Mouse (Mus musculus) layer of hippocampus, adult 2 months (tissue): ENCODE measurements at regions not wholly inside any gene's neighbourhood (a gene's known extent, or its start where the extent isn't known, plus 50 kb on each side); places are given as distances from the start of the nearest gene placed in this dataset.

Experiments
- DNase-seq, 2 experiments: peaks; one replicate each; pipeline ENCODE4 v3.0.0; 2022; ENCODE audit warnings: low spot score in 2 of 2
- H3K27ac ChIP-seq: fragments of 200-600 bp; 2 replicates; pipeline ENCODE4 v1.8.1; 2022
- H3K4me3 ChIP-seq: fragments of 200-600 bp; 2 replicates; pipeline ENCODE4 v1.8.1; 2022; ENCODE audit warnings: mild to moderate bottlenecking
- CTCF ChIP-seq: fragments of 200-600 bp; conservative IDR thresholded peaks from 2 replicates; pipeline ENCODE4 v1.8.1; 2022; ENCODE audit warnings: antibody characterized with exemption, mild to moderate bottlenecking, moderate library complexity

DNA sequence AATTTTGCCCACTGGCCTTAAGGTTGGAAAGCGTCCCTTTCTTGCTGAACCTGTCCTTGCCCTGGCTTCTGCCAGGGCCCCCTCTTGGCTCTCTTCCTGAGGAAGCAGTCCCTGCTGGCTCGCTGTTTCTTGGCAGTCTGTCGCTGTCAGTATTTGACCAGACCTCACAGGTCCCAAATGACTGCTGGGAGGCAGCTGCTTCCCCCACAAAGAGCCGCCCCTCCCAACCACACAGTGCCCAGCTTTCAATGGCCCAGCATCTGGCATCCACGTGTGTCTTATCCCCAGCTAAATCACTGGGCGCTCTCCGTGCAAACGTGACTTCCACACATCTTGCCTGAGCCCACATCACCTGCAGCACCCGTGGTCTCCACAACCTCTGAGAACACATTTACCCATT lies 345.3 kb downstream of the Bcor start:
- TF ChIP-seq CTCF: no peak
- H3K27ac ChIP-seq: no peak overlapping the region
- H3K4me3 ChIP-seq: no peak overlapping the region
- DNase-seq: no peak

DNA sequence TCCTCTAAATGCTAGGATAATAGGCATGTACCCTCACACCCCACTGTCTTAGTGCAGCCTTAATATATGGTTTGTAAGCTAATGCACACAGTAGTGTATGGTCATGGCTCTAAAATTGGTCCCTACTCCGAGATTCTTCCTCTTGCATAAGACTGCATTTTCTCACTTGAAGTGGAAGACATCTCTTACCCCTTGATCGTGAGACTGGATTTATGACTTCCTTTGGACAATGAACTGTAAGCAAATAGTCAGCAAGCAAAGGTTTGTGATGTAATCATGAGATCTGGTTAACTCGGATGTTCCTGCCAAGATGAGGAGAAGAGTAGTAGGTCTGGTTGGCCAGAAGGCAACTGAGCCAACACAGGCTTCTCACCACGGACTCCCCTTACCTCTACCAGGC lies 344.3 kb downstream of the Bcor start:
- no peak for DNase-seq
- H3K4me3 ChIP-seq: no peak overlapping the region

DNA sequence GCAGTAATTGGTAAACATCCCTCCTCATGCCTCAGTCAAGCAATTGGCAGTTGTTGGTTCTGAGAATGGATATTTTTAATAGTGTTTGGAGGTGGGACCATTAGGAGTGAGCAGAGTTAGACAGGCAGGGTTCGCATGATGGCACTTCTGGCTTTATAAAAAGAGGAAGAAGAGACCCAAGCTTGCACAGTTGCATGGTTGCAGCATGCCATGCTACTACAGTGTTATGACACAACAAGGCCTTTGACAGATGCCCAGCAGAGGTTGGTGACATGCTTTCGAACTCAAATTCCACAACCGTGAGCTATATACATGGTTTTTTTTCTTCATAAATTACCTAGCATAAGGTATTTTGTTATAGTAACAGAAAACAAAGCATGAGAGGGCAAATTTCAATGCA lies 341.5 kb downstream of the Bcor start:
- no peak for TF ChIP-seq CTCF
- no peak for DNase-seq
- Histone ChIP-seq H3K4me3 (no peak overlapping the region), H3K27ac (no peak overlapping the region)

More for the DNA sequence above, 344.3 kb downstream of the Bcor start:
- no peak for TF ChIP-seq CTCF
- no peak overlapping the region for H3K27ac ChIP-seq

DNA sequence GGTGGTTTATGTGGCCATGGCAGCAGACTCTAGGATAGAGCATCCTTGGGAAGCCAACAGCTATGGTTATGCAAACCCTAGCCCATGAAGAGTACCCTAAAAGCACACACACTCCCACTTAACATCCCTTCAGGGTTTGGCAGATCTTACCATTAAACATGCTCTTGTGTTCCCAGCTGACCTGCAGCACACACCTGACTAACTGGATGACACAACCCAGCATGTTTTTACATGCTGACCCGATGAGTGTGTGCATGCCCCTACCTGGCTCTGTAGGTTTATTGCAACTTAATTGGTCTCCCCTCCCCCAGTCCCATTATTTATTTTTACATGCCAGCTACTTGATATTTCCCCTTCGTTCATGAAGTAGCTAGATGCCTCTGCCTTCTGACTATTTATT lies 339.0 kb downstream of the Bcor start:
- TF ChIP-seq CTCF: no peak
- DNase-seq: no peak
- Histone ChIP-seq H3K4me3 (no peak overlapping the region), H3K27ac (no peak overlapping the region)

DNA sequence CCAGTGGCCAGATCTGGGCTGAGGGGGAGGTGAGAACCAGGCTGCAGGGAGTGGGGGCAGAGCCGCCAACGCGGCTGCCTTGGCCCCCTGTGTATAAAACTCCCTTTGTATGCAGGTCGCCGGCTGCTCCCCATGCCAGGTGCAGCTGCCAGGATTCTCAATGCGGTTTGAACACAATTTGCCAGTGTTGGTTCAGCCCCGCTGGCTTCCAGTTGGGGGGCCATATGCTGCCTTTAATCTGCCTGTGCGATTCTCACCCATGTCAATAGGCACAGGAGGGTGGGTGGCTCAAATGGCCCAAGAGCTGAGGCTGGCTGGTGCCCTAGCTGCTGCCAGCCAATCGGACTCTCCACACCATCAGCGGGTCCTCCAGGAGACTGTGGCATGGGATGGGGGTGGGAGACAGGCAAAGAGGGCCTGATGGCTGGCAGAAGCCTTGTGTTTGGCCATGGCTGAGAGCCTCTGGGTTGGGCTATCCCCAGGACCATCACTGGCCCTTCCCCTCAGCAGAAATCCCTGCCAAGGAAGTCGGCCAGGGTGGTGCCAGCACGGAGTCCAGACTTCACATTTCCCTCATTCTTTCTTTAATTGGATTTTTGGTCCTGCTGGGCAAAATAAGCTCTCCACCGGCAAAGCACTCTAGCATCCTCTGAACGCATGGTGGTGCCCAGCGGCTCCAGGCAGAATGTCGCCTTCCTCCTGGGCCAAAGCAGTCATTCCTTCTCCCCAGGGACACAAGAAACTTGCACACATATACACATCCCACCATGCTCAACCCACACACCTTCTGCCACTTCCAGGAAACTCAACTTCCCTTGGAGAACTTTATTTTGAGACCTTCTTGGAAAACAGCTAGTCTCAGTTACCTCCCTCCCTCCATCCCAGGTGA lies 338.0 kb downstream of the Bcor start:
- no peak overlapping the region for H3K4me3 ChIP-seq
- TF ChIP-seq CTCF: peak; percentile 25
- H3K27ac ChIP-seq: no peak overlapping the region
- DNase-seq: peak; percentile 28 to 52

DNA sequence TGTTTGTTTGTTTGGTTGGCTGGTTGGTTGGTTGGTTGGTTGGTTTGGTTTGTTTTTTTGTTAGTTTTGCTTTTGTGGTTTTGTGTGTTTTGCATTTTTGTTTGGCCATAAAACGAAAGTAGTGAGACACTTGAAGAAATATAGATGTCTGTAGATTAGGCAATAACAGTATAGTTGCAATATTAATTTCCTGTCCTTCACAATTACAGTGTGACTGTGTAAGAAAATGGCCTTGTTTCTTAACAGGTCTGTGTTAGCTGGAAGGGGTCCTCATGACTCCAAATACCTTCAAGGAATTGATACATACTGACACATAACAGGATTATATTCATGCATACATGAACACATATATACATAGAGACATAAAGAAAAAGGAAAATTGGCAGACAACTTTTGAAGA lies 334.2 kb downstream of the Bcor start:
- no peak overlapping the region for H3K4me3 ChIP-seq
- TF ChIP-seq CTCF: no peak
- H3K27ac ChIP-seq: no peak overlapping the region
- no peak for DNase-seq

DNA sequence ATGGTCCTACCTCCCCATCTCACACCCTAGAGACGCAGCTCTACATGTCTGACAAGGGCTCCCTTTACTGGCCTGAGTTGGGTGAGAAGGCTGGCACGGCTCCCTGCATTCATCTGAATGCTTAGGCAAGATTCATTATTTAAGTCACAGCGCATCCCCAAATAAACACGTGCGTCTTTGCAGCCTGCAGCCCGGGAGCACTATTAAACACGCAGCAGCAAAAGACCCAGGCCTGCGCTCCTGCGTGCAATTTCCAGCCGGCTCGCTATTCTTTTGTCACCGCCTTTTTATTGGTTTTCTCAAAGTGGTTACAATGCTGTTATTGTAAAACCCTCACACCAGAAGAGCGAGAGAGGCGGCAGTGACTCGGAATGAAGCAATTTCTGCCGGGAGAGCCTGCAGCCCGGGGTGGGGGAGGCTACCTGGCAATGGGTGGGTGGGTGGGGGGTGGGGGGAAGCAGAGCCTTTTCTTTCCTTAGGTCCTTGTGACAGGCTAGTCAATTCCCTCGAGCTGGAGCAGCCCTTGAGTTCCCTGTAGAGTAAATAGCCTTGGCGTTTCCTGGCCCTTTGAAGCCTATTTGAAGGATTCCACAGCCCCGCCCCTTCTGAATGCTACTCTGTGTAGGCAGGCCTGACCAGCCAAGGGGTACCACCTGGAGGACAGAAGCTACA lies 333.3 kb downstream of the Bcor start:
- DNase-seq: no peak
- H3K27ac ChIP-seq: no peak overlapping the region
- no peak overlapping the region for H3K4me3 ChIP-seq
- no peak for TF ChIP-seq CTCF

DNA sequence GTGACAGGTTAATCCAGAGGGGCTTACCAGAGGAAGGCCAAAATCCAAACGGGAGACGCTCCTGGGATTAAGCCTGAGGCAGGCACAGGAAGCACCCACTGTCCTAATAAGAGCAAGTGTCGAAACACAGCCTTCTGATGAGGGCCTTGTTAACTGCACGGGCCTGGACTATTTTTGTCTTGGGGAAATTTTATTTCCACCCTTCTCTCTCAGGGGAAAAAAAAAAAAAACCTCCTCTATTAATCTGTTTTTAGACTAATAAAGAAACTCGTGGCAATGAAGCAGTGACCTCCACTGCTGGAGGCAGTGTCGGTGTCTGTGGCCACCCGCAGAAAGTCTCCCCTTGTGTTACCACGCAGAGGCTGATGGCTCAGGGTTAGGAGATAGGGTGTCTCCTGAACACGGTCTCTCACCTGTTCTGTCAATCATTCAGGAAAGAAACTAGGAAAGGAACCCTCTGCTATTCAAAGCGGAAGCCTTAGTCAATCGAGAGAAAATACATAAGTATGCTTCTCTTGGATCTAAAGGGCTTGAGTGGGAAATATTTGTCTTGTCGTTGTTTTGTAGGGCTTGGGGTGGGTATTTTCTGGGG lies 330.6 kb downstream of the Bcor start:
- no peak overlapping the region for H3K27ac ChIP-seq
- no peak for TF ChIP-seq CTCF
- no peak for DNase-seq
- no peak overlapping the region for H3K4me3 ChIP-seq

DNA sequence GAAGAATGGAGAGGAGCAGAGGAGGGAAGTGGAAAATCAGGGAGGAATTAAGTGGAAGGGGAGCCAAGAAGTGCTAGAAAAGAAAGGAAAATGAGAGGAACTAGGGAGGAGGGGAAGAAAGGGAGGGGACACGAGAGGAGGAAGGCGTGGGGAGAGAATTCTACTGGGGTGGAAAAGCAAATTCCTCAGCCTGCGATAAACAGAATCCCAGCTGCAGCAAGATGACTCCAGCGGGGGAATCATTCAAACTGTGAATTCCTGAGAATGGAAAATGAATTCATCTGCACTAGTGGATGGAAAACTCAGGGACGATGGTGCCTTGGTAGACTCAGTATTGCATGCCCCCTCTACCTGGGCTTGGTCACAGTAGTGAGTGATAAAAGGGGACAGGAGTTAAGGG lies 322.6 kb downstream of the Bcor start:
- H3K4me3 ChIP-seq: no peak overlapping the region
- H3K27ac ChIP-seq: no peak overlapping the region
- TF ChIP-seq CTCF: no peak
- DNase-seq: no peak

DNA sequence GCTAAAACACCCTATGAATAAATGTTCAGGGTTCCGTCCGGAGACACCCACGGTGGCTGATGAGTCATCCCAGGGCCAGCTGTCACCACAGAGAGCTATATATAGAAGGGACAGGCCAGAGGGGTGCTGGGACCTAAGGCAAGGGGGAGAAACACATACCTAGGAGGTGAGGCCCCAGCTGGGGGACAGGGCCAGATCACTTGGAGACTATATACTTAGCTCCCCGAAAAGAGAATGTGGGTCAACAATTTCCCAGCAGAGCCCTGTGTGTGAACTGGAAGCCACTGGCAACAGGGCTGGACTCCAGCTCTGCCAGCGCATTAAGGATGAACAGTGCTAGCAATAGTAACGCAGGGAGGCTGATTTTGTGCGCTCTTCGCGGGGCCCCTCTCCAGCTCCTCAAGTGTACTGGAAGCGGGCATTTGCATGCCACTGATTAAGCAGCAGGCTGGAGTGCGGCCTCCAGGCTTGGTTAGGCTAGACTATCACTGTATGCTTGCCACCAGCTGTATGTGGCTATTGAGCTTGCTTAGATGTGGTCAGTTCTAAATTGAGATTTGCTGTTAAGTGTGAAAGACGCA lies 320.4 kb downstream of the Bcor start:
- peak; percentile 7 to 15 for DNase-seq
- Histone ChIP-seq H3K4me3 (no peak overlapping the region), H3K27ac (no peak overlapping the region)
- no peak for TF ChIP-seq CTCF

DNA sequence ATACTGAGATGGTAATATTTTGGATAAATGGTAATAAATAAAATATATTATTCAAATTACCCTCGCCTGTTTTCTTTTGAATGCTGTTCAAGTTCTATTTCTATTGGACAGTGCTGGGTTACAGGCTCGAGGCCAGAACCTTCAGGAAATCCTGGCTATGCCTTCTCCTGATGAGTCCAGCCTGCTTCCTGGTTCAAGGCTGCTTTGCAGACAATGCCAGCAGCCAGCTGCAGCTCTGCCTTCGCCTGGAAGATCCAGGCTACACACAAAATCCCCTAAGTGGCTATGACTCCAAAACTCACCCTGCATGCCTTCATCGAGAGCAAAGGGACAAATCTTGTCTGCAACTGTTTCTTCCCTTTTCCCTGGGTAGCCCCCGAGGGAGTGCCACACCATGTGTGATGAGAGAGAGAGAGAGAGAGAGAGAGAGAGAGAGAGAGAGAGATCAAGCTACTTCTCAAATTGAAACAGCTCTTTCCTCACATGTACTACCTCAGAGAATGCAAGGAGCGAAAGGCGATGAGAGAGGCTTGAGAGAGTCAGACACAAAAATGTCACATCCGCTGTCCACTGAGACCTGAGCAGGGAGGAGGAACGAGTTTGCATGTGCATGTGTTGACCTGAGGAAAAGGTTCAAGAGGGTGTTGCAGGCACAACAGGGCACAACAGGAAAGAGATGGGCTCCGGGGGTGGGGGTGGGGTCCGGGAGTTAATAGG lies 319.7 kb downstream of the Bcor start:
- no peak for TF ChIP-seq CTCF
- DNase-seq: no peak
- Histone ChIP-seq H3K4me3 (no peak overlapping the region), H3K27ac (no peak overlapping the region)

DNA sequence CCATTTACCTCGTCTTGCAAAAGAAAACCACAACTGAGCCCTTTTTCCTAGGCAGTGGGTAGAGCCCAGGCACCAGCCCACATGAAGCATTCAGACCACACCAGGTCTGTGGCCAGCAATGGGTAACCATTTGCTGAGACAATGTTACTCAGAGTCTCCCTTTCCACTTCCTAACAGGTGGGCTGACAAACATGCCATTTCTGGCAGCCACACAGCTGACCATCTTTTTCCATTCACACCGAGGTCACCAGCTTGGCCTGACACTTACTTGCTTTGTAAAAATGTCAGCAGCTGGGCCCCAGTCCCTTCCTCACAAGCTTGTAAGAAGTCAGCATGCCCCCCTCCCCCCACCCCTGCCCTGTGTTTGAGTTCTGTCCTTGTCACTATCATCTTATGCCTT lies 314.6 kb downstream of the Bcor start:
- H3K27ac ChIP-seq: no peak overlapping the region
- no peak for TF ChIP-seq CTCF
- H3K4me3 ChIP-seq: no peak overlapping the region
- no peak for DNase-seq

DNA sequence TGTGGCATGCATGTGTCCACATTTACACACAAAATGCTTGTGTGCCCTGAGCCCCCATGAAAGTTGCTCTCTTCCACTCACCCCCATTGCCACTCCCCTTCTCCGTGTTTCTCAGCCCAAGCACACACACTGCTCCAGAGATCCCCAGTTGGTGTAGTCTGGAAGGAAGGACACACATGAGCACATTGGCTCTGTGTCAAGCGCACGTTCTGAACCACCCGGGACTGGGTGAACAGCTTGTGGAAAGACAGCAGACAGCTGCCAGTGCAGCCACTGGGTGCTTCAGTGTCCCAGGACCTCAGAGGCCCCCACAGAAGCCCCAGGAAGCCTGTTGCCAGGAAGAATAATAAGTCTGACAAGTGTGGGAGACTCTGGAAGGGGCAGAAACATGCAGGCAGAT lies 304.2 kb downstream of the Bcor start:
- H3K4me3 ChIP-seq: no peak overlapping the region
- no peak for DNase-seq
- TF ChIP-seq CTCF: no peak

More for the DNA sequence above, 304.2 kb downstream of the Bcor start:
- no peak overlapping the region for H3K27ac ChIP-seq
